Comparison of ENCODE assay signal across 8 mouse cellular contexts in genomic region chr2:181496281-181496680, GRCm38 (mm10). TPM values are rescaled to one million over a fixed set of nuclear protein-coding genes. Genes with fewer than 3 reads are reported as not detected.
A peak's percentile ranks its signal among the peaks of the same experiment; 100 is the strongest.
DNase-seq lines count a peak whose midpoint lies in the region; ATAC-seq and TF ChIP-seq lines count a peak whose summit lies in the region.

No protein-coding gene starts in this region.

- H3K27ac ChIP-seq in limb, embryonic 14.5 days (replicated peaks; ENCODE audit: low read depth, low read length): peak overlapping the region; percentile 70
- H3K27ac ChIP-seq in midbrain, embryonic 14.5 days (replicated peaks; ENCODE audit: low read depth, low read length): peak overlapping the region; percentile 67; the same call in 1 of the 2 replicates

- peaks cover 11% of the 10 kb centered on the region; the same call in 1 of the 2 replicates for H3K4me1 ChIP-seq in limb, embryonic 14.5 days (ENCODE audit: control insufficient read depth, insufficient read depth, low read length)
- H3K4me1 ChIP-seq in midbrain, embryonic 14.5 days (ENCODE audit: control insufficient read depth, insufficient read depth, low read length): peaks cover 8% of the 10 kb centered on the region; the same call in 1 of the 2 replicates

- no peak for TF ChIP-seq POLR2A in limb, embryonic 14.5 days (IDR thresholded peaks at IDR 0.05; ENCODE audit: borderline replicate concordance, extremely low read depth, insufficient read depth, insufficient read length)

- peak overlapping the region; percentile 91 for H3K4me3 ChIP-seq in limb, embryonic 14.5 days (replicated peaks; ENCODE audit: low read length)
- H3K4me3 ChIP-seq in midbrain, embryonic 14.5 days (replicated peaks; ENCODE audit: low read depth, low read length): peak overlapping the region; percentile 78

- H3K9me3 ChIP-seq in limb, embryonic 14.5 days (ENCODE audit: control insufficient read depth, low read length): no peaks in the 10 kb centered on the region
- H3K9me3 ChIP-seq in midbrain, embryonic 14.5 days (ENCODE audit: control insufficient read depth, low read length): no peaks in the 10 kb centered on the region

- peak; percentile 35 for DNase-seq in ovary, adult 18-20 months (ENCODE audit: low spot score)
- no peak for DNase-seq in ovary, postnatal 10 days (ENCODE audit: low spot score)
- peak; percentile 82 for DNase-seq in embryo, embryonic 10.5 days (ENCODE audit: low spot score)
- peak; percentile 53 for DNase-seq in kidney, adult 11 months
- DNase-seq in limb, embryonic 14.5 days (ENCODE audit: low spot score): peak; percentile 82
- peak; percentile 79 for DNase-seq in midbrain, embryonic 14.5 days
- DNase-seq in spleen, postnatal 4 days (ENCODE audit: low spot score in 2 of 2): peak; percentile 69 to 86

- ATAC-seq in granulocyte monocyte progenitor cell, adult 5-6 weeks (replicated peaks; ENCODE audit: poor library complexity, severe bottlenecking): peak; percentile 30
- peak; percentile 58; the same call in 1 of the 2 replicates for ATAC-seq in limb, embryonic 14.5 days (ENCODE audit: low FRiP score, low read depth)
- peak; percentile 35; the same call in 1 of the 2 replicates for ATAC-seq in midbrain, embryonic 14.5 days (ENCODE audit: low FRiP score, low TSS enrichment)

- H3K9ac ChIP-seq in limb, embryonic 14.5 days (ENCODE audit: low read depth, low read length, severe bottlenecking): peak overlapping the region; percentile 94
- peak overlapping the region; percentile 89 for H3K9ac ChIP-seq in midbrain, embryonic 14.5 days (replicated peaks; ENCODE audit: low read length)

- no peaks in the 10 kb centered on the region for H3K27me3 ChIP-seq in limb, embryonic 14.5 days (ENCODE audit: control insufficient read depth, insufficient read depth, low read length)
- H3K27me3 ChIP-seq in midbrain, embryonic 14.5 days (ENCODE audit: control insufficient read depth, insufficient read depth, low read length): no peaks in the 10 kb centered on the region

- WGBS in limb, embryonic 14.5 days: 13% methylated on average over 8 of the region's 8 CpGs
- WGBS in midbrain, embryonic 14.5 days: 13% methylated on average over 8 of the region's 8 CpGs

- peak overlapping the region; percentile 92 for H3K4me2 ChIP-seq in limb, embryonic 14.5 days (replicated peaks; ENCODE audit: low read depth, low read length, severe bottlenecking)
- peak overlapping the region; percentile 97 for H3K4me2 ChIP-seq in midbrain, embryonic 14.5 days (ENCODE audit: low read length)

- peaks cover 19% of the 10 kb centered on the region for H3K36me3 ChIP-seq in limb, embryonic 14.5 days (ENCODE audit: control insufficient read depth, insufficient read depth, low read length)
- H3K36me3 ChIP-seq in midbrain, embryonic 14.5 days (ENCODE audit: control insufficient read depth, insufficient read depth, low read length): peaks cover 17% of the 10 kb centered on the region

RNA-seq across cellular contexts. Expression of gene Tpd52l2, which starts 0.7 kb away (rescaled TPM):
- total RNA-seq in granulocyte monocyte progenitor cell, adult 5-6 weeks (2014; fragmentation: Nextera tagmentation): 43.1 and 60.9 TPM in 2 replicates
- 115 and 129 TPM in 2 replicates for total RNA-seq in granulocyte monocyte progenitor cell, adult 5-6 weeks (2017)
- 108 and 123 TPM in 2 replicates for polyA plus RNA-seq in limb, embryonic 14.5 days (2012; rRNA removed)
- polyA plus RNA-seq in limb, embryonic 14.5 days (2014; fragmentation: Nextera tagmentation; extraction: Ambion mirVana): 172 and 177 TPM in 2 replicates
- 102 and 112 TPM in 2 replicates for polyA plus RNA-seq in midbrain, embryonic 14.5 days (2014; fragmentation: Nextera tagmentation; extraction: Ambion mirVana)

RNA-seq across cellular contexts. Expression of gene Abhd16b, which starts 3.3 kb away (rescaled TPM):
- total RNA-seq in granulocyte monocyte progenitor cell, adult 5-6 weeks (2014; fragmentation: Nextera tagmentation): not detected in 2 replicates
- not detected in 2 replicates for total RNA-seq in granulocyte monocyte progenitor cell, adult 5-6 weeks (2017)
- polyA plus RNA-seq in limb, embryonic 14.5 days (2012; rRNA removed): not detected in 2 replicates
- not detected in 2 replicates for polyA plus RNA-seq in limb, embryonic 14.5 days (2014; fragmentation: Nextera tagmentation; extraction: Ambion mirVana)
- 0.12 TPM in 1 of 2 replicates, not detected in the other for polyA plus RNA-seq in midbrain, embryonic 14.5 days (2014; fragmentation: Nextera tagmentation; extraction: Ambion mirVana)

RNA-seq across cellular contexts. Expression of gene Dnajc5, which starts 24.0 kb away (rescaled TPM):
- total RNA-seq in granulocyte monocyte progenitor cell, adult 5-6 weeks (2014; fragmentation: Nextera tagmentation): 43.8 and 47.1 TPM in 2 replicates
- total RNA-seq in granulocyte monocyte progenitor cell, adult 5-6 weeks (2017): 46.4 and 54.5 TPM in 2 replicates
- polyA plus RNA-seq in limb, embryonic 14.5 days (2012; rRNA removed): 72.5 and 91.8 TPM in 2 replicates
- 75.7 and 85.5 TPM in 2 replicates for polyA plus RNA-seq in limb, embryonic 14.5 days (2014; fragmentation: Nextera tagmentation; extraction: Ambion mirVana)
- 189 and 233 TPM in 2 replicates for polyA plus RNA-seq in midbrain, embryonic 14.5 days (2014; fragmentation: Nextera tagmentation; extraction: Ambion mirVana)

RNA-seq across cellular contexts. Expression of gene Zbtb46, which starts 37.1 kb away (rescaled TPM):
- 1.1 TPM in 1 of 2 replicates, not detected in the other for total RNA-seq in granulocyte monocyte progenitor cell, adult 5-6 weeks (2014; fragmentation: Nextera tagmentation)
- total RNA-seq in granulocyte monocyte progenitor cell, adult 5-6 weeks (2017): 0.13 and 0.15 TPM in 2 replicates
- 3.8 and 4.4 TPM in 2 replicates for polyA plus RNA-seq in limb, embryonic 14.5 days (2012; rRNA removed)
- polyA plus RNA-seq in limb, embryonic 14.5 days (2014; fragmentation: Nextera tagmentation; extraction: Ambion mirVana): 4.3 and 4.4 TPM in 2 replicates
- 18.8 and 22.2 TPM in 2 replicates for polyA plus RNA-seq in midbrain, embryonic 14.5 days (2014; fragmentation: Nextera tagmentation; extraction: Ambion mirVana)
